Mouse (Mus musculus): ENCODE results near the gene Sertad3. TPM values are rescaled to one million over a fixed set of nuclear protein-coding genes. Genes with fewer than 3 reads are reported as not detected.
"Not testable (repeated sequence)": the region's sequence is repeated elsewhere in the genome, so short reads cannot be mapped to it uniquely, and the experiment has no call there.

The Sertad3 gene
- polyA plus RNA-seq, 1 experiment = not detected

GRCm38 (mm10) chr7:27486770-27487697 lies 13.5 kb downstream of the Sertad3 start, which contains the start of gene Sertad1:
Gene Sertad1, plus strand, starts transcription at chr7:27486910.
- H3K4me1 ChIP-seq (ENCODE audit: control insufficient read depth, insufficient read depth, low read length) = peaks cover 18% of the 10 kb centered on the region; the same call in 1 of the 2 replicates
- under 1% methylated on average over 71 of the region's 80 CpGs for WGBS
- TF ChIP-seq POLR2A (IDR thresholded peaks at IDR 0.05; ENCODE audit: insufficient read depth, low read depth, low read length) (peak; percentile 90), CTCF (IDR thresholded peaks at IDR 0.05; ENCODE audit: insufficient read depth, low read depth, low read length) (peak; percentile 99)
- peak within 1 kb of the TSS; percentile 88 for H3K4me3 ChIP-seq (ENCODE audit: insufficient read depth, low read depth, low read length)
- H3K27ac ChIP-seq (ENCODE audit: insufficient read depth, low read depth, low read length) = peak within 1 kb of the TSS; percentile 93

DNA sequence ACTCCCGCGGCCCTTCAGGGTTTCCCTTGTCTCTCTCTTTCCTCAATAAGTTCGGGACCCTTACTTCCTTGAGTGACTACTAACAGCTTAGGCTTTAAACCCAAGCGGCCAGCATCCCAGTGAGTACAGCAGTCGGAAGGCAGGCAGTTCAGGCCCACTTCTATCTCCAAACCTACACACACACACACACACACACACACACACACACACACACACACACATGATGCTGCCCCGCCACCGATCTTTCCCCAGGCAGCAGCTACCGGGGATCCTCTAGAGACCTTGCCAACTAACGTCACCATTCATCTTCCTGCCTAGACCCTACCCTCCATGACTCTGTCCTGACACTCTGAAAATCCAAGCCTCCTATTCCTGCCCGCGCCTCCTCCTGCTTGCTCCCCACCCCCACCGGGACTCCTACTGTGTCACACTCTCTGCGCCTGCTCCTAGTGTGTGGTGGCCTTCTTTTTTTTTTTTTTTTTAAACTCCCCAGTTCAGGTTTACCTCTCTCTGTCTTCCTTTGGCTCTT lies 14.2 kb downstream of the Sertad3 start:
- peaks cover 18% of the 10 kb centered on the region; the same call in 1 of the 2 replicates for H3K4me1 ChIP-seq (ENCODE audit: control insufficient read depth, insufficient read depth, low read length)
- 2% methylated on average over 13 of the region's 13 CpGs for WGBS
- TF ChIP-seq POLR2A (IDR thresholded peaks at IDR 0.05; ENCODE audit: insufficient read depth, low read depth, low read length) (no peak), CTCF (IDR thresholded peaks at IDR 0.05; ENCODE audit: insufficient read depth, low read depth, low read length) (no peak)
- H3K4me3 ChIP-seq (ENCODE audit: insufficient read depth, low read depth, low read length) = peak overlapping the region; percentile 88
- peak overlapping the region; percentile 67 for H3K27ac ChIP-seq (ENCODE audit: insufficient read depth, low read depth, low read length)

GRCm38 (mm10) chr7:27489270-27489869 lies 15.8 kb downstream of the Sertad3 start:
- peaks cover 18% of the 10 kb centered on the region; the same call in 1 of the 2 replicates for H3K4me1 ChIP-seq (ENCODE audit: control insufficient read depth, insufficient read depth, low read length)
- H3K4me3 ChIP-seq (ENCODE audit: insufficient read depth, low read depth, low read length) = no peak overlapping the region
- TF ChIP-seq CTCF (IDR thresholded peaks at IDR 0.05; ENCODE audit: insufficient read depth, low read depth, low read length) (no peak), POLR2A (IDR thresholded peaks at IDR 0.05; ENCODE audit: insufficient read depth, low read depth, low read length) (no peak)
- H3K27ac ChIP-seq (ENCODE audit: insufficient read depth, low read depth, low read length) = no peak overlapping the region
- 89% methylated on average over 25 of the region's 25 CpGs for WGBS

DNA sequence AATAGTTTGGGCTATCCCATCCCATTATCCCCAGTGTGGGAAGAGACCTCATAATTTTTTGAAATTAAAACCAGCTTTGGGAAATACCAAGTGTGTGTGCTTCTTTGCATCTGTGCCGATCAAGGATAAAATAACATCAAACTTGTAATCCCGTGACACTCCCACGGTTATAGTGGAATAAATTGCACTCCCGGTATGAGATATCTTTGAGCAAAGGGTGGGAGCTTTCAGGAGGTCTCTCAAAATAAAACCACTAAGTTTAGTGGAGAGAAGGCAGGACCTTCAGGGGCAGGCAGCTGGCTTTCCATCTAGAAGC lies 16.6 kb downstream of the Sertad3 start:
- TF ChIP-seq POLR2A (IDR thresholded peaks at IDR 0.05; ENCODE audit: insufficient read depth, low read depth, low read length) = no peak
- TF ChIP-seq CTCF (IDR thresholded peaks at IDR 0.05; ENCODE audit: insufficient read depth, low read depth, low read length) = no peak
- peak overlapping the region; percentile 51 for H3K4me3 ChIP-seq (ENCODE audit: insufficient read depth, low read depth, low read length)
- H3K27ac ChIP-seq (ENCODE audit: insufficient read depth, low read depth, low read length) = no peak overlapping the region; the same call in 1 of the 2 replicates
- 28% methylated on average over 4 of the region's 4 CpGs for WGBS
- H3K4me1 ChIP-seq (ENCODE audit: control insufficient read depth, insufficient read depth, low read length) = peaks cover 18% of the 10 kb centered on the region; the same call in 1 of the 2 replicates

DNA sequence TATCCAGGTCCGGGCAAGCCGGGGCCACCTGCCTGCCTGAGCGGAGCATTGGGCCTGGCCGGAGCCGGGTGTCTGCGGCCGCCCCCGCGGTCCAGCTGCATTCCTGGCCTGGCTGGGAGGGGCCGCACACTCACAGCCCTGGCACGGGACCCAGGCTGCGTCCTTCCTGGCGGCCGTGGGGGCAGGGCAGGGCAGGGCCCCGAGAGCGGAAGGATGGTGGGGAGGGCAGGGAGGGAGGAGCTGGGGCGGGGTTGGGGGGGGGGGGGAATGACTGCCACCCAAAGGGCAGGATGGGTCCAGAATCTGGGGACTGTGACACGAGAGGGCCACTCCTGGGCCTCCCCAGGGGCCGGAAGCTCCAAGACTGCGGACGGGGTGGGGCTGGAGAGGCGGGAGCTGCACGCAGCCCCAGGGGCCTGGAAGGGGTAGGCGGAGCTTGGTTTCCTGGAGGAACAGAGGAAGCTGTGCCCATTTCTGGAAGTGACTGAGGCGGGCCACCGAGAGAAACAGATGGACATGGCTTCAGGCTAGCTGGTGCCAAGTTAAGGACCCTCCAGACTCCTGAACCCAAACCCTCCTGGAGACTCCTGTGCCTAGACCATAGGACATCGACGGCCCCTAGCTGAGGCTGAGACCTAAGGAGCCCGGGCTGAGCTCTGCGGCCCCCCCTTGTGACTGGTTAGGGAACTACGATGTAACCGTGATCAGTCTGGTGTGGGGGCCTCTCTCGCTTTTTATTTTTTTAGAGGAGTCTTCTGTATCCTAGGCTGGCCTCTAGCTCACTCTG lies 17.2 kb downstream of the Sertad3 start:
- H3K4me3 ChIP-seq (ENCODE audit: insufficient read depth, low read depth, low read length) = peak overlapping the region; percentile 51
- TF ChIP-seq POLR2A (IDR thresholded peaks at IDR 0.05; ENCODE audit: insufficient read depth, low read depth, low read length) (no peak), CTCF (IDR thresholded peaks at IDR 0.05; ENCODE audit: insufficient read depth, low read depth, low read length) (peak; percentile 88)
- H3K4me1 ChIP-seq (ENCODE audit: control insufficient read depth, insufficient read depth, low read length) = peaks cover 18% of the 10 kb centered on the region; the same call in 1 of the 2 replicates
- WGBS = 3% methylated on average over 31 of the region's 33 CpGs
- peak overlapping the region; percentile 9; the same call in 1 of the 2 replicates for H3K27ac ChIP-seq (ENCODE audit: insufficient read depth, low read depth, low read length)

- peaks cover 18% of the 10 kb centered on the region; the same call in 1 of the 2 replicates for H3K4me1 ChIP-seq (ENCODE audit: control insufficient read depth, insufficient read depth, low read length)
- TF ChIP-seq CTCF (IDR thresholded peaks at IDR 0.05; ENCODE audit: insufficient read depth, low read depth, low read length) (no peak), POLR2A (IDR thresholded peaks at IDR 0.05; ENCODE audit: insufficient read depth, low read depth, low read length) (no peak)
- H3K27ac ChIP-seq (ENCODE audit: insufficient read depth, low read depth, low read length) = no peak overlapping the region
- WGBS = 86% methylated on average over 7 of the region's 7 CpGs
- no peak overlapping the region for H3K4me3 ChIP-seq (ENCODE audit: insufficient read depth, low read depth, low read length)
These were observed 18.3 kb downstream of the Sertad3 start for GRCm38 (mm10) chr7:27491856-27492255.

GRCm38 (mm10) chr7:27493022-27493421 lies 19.5 kb downstream of the Sertad3 start:
- TF ChIP-seq POLR2A (IDR thresholded peaks at IDR 0.05; ENCODE audit: insufficient read depth, low read depth, low read length) (no peak), CTCF (IDR thresholded peaks at IDR 0.05; ENCODE audit: insufficient read depth, low read depth, low read length) (no peak)
- WGBS = 72% methylated on average over 3 of the region's 3 CpGs
- Histone ChIP-seq H3K4me1 (ENCODE audit: control insufficient read depth, insufficient read depth, low read length) (peaks cover 14% of the 10 kb centered on the region; the same call in 1 of the 2 replicates), H3K27ac (ENCODE audit: insufficient read depth, low read depth, low read length) (no peak overlapping the region), H3K4me3 (ENCODE audit: insufficient read depth, low read depth, low read length) (no peak overlapping the region)

DNA sequence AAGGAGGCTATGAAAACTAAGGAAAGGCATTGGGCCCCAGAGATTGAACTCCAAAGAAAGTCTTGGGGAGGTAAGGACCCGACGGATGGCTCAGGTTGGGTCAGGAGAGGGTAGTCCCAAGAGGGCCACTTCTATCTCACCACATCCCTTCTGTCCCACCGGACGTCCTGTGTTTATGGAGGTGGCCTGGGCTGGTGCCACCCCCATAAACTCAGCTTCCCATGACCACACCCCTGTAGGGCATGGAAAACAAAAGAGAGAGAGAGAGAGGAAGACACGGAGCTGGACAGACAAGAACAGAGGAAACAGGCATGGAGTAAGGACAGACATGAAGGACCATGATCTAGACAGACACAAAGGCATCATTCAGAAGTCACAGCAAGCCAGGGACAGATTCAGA lies 19.9 kb downstream of the Sertad3 start:
- Histone ChIP-seq H3K4me3 (ENCODE audit: insufficient read depth, low read depth, low read length) (no peak overlapping the region), H3K4me1 (ENCODE audit: control insufficient read depth, insufficient read depth, low read length) (peaks cover 14% of the 10 kb centered on the region; the same call in 1 of the 2 replicates), H3K27ac (ENCODE audit: insufficient read depth, low read depth, low read length) (no peak overlapping the region)
- WGBS = 90% methylated on average over 5 of the region's 5 CpGs
- TF ChIP-seq POLR2A (IDR thresholded peaks at IDR 0.05; ENCODE audit: insufficient read depth, low read depth, low read length) (no peak), CTCF (IDR thresholded peaks at IDR 0.05; ENCODE audit: insufficient read depth, low read depth, low read length) (no peak)

DNA sequence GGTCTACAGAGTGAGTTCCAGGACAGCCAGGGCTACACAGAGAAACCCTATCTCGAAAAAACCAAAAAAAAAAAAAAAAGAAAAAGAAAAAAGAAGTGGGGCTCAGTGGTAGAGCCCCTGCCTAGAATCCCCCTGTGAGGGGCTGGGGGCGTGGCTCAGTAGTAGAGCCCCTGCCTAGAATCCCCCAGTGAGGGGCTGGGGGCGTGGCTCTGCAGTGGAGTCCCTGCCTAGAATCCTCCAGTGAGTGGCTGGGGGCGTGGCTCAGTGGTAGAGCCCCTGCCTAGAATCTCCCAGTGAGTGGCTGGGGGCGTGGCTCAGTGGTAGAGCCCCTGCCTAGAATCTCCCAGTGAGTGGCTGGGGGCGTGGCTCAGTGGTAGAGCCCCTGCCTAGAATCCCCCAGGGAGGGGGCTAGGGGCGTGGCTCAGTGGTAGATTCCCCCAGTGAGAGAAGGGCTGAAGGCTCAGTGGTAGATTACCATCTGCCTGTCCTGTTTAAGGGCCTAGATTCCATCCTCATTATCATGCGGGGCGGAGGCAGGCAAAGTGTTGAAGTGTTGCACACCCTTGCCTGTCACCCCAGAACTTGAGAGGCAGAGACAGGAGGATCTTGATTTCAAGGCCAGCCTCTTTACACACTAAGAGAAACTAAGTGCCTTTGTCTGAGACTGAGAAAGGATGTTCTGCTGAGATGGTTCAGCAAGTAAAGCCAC lies 21.2 kb downstream of the Sertad3 start:
- WGBS = 88% methylated on average over 9 of the region's 9 CpGs
- not testable (repeated sequence) for H3K4me3 ChIP-seq (ENCODE audit: insufficient read depth, low read depth, low read length)

More for the DNA sequence above, 21.2 kb downstream of the Sertad3 start:
- H3K27ac ChIP-seq (ENCODE audit: insufficient read depth, low read depth, low read length); H3K4me1 ChIP-seq (ENCODE audit: control insufficient read depth, insufficient read depth, low read length): not testable (repeated sequence)

All from olfactory bulb, adult 2 months (tissue).